Mouse (Mus musculus): ENCODE data around the gene 1700056E22Rik.

GRCm38 (mm10) chr1:184040906-184041305 is 6.8 kb upstream of the 1700056E22Rik start:
- TF ChIP-seq CTCF (IDR thresholded peaks at IDR 0.05; ENCODE audit: low read depth): no peak
- no peak for TF ChIP-seq EP300 (IDR thresholded peaks at IDR 0.05; ENCODE audit: low read depth)
